Mouse (Mus musculus): ENCODE results near the gene Prrx2. TPM values are rescaled to one million over a fixed set of nuclear protein-coding genes. Genes with fewer than 3 reads are reported as not detected.

Prrx2 gene
- total and polyA plus RNA-seq, 2 experiments from 2014 or later, result 5.6 to 6.7 TPM

DNA sequence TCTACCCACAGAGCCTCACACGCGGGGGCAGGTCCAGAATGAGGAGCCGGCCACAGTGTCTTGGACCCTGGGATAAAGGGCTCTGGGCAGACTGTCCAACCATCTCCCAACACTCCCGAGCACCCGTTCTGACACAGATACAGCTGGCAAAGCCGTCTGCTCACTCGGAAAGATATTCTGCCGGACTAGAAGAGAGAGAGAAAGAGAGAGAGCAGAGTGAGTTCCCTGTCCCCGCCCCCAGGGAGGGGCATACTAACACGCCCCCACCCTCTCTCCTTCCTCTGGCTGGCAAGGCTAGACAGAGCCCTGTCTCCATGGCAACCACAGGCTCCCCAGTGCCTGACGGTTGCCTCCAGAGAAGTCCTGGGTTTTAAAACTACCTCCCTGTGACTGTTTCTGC is 38.4 kb upstream of the Prrx2 start:
- Histone ChIP-seq H3K4me3 (ENCODE audit: low read length) (0 out of 2 replicates have a peak overlapping the region, but pooled peaks have one; percentile 0), H3K4me2 (ENCODE audit: low read depth, low read length) (peak overlapping the region; percentile 45), H3K27ac (peak overlapping the region; percentile 69; the same call in 1 of the 2 replicates), H3K4me1 (ENCODE audit: insufficient read depth, low read length) (peaks cover 15% of the 10 kb centered on the region), H3K9me3 (ENCODE audit: low read length) (no peaks in the 10 kb centered on the region), H3K27me3 (ENCODE audit: insufficient read depth, low read length) (no peaks in the 10 kb centered on the region), H3K9ac (replicated peaks; ENCODE audit: low read length) (no peak overlapping the region), H3K36me3 (ENCODE audit: insufficient read depth, low read length) (no peaks in the 10 kb centered on the region)
- 3% methylated on average over 11 of the region's 11 CpGs for WGBS
- no peak for TF ChIP-seq CTCF (IDR thresholded peaks at IDR 0.05; ENCODE audit: low read depth)
- DNase-seq (ENCODE audit: low spot score) (peak; percentile 95), ATAC-seq (peak; percentile 84)

DNA sequence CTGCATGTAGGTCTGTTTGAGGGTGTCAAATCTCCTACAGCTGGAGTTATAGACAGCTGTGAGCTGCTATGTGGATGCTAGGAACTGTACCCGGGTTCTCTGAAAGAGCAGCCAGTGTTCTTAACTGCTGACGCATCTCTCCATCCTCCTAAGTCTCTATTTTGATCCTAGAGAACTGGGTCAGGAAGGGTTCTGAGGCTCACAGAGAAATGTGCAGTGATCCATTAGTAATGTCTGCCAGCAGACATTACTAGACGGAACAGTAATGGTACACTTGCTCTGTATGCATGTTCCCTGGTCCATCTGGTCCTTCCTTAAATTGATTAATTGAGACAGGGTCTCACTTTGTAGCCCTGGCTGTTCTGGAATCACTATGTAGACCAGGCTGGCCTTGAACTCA is 35.3 kb upstream of the Prrx2 start:
- H3K4me2 ChIP-seq (ENCODE audit: low read depth, low read length), result no peak overlapping the region
- peaks cover 19% of the 10 kb centered on the region for H3K4me1 ChIP-seq (ENCODE audit: insufficient read depth, low read length)
- 78% methylated on average over 3 of the region's 3 CpGs for WGBS
- H3K27ac ChIP-seq, result no peak overlapping the region
- H3K9me3 ChIP-seq (ENCODE audit: low read length), result no peaks in the 10 kb centered on the region
- 0 out of 2 replicates have a peak, but pooled peaks cover 6% of the 10 kb centered on the region for H3K27me3 ChIP-seq (ENCODE audit: insufficient read depth, low read length)
- no peak for TF ChIP-seq CTCF (IDR thresholded peaks at IDR 0.05; ENCODE audit: low read depth)
- H3K9ac ChIP-seq (replicated peaks; ENCODE audit: low read length), result no peak overlapping the region
- H3K4me3 ChIP-seq (ENCODE audit: low read length), result no peak overlapping the region
- ATAC-seq, result no peak
- H3K36me3 ChIP-seq (ENCODE audit: insufficient read depth, low read length), result no peaks in the 10 kb centered on the region
- DNase-seq (ENCODE audit: low spot score), result no peak

DNA sequence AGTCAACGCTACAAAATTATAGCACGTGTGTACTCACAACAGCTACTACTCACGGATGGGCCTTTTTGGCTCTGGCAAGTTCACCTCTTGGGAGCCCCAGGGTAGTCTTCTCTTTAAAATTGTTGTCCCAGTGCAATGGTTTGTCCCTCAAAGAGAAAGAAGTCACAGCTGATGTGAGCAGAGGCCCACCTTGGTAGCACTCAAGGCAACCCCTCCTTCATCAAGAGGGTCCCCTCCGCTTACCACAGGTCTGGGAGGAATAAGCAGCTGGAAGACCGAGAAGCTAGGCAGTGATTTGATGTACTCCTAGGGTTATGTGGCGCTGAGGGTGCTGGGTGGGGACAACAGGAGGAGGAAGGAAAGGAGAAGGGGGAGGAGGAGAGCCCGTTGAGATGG is 34.1 kb upstream of the Prrx2 start:
- TF ChIP-seq CTCF (IDR thresholded peaks at IDR 0.05; ENCODE audit: low read depth), result no peak
- 0 out of 2 replicates have a peak, but pooled peaks cover 6% of the 10 kb centered on the region for H3K27me3 ChIP-seq (ENCODE audit: insufficient read depth, low read length)
- 42% methylated on average over 7 of the region's 7 CpGs for WGBS
- H3K27ac ChIP-seq, result no peak overlapping the region
- H3K4me2 ChIP-seq (ENCODE audit: low read depth, low read length), result peak overlapping the region; percentile 76
- peak overlapping the region; percentile 50 for H3K9ac ChIP-seq (replicated peaks; ENCODE audit: low read length)
- H3K36me3 ChIP-seq (ENCODE audit: insufficient read depth, low read length), result no peaks in the 10 kb centered on the region
- peak overlapping the region; percentile 43 for H3K4me3 ChIP-seq (ENCODE audit: low read length)
- DNase-seq (ENCODE audit: low spot score) (no peak), ATAC-seq (no peak)
- H3K4me1 ChIP-seq (ENCODE audit: insufficient read depth, low read length), result peaks cover 19% of the 10 kb centered on the region
- H3K9me3 ChIP-seq (ENCODE audit: low read length), result no peaks in the 10 kb centered on the region

DNA sequence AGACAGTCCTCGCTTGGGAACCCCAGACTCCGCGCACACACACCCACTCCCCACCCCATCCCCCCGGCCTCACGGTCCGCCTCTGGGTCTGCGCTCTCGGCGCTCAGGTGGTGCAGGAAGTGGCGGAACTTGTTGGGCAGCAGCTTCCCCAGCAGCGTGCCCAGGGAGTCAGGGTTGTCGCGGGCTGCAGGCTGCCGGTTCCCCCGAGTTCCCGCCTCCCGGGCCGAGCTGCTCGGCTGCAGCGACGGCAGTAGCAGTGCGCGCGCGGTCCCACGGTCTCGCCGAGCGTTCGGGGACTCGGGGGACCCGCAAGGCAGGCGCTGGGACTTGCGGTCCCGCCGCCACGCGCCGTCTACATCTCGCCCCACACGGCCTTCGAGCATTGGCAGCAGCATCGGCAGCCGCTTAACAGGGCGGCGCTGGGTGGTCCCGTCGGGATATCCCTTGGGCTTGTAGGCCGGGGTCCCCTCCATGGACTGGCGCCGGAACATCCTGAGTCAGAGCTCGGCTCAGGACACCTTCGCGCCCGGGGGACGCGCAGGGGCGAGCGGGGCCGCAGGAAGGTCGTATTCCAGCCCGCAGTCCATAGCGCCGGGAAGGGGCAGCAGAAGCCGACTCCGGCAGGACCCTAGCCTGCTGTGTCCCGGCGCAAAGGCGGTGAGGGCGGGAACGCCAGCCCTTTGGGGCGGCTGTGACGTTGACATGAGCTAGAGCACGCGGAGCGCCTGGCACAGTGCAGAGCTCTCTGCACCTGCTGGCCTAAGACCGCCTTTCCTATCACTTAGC is 33.5 kb upstream of the Prrx2 start:
- peaks cover 13% of the 10 kb centered on the region for H3K4me1 ChIP-seq (ENCODE audit: insufficient read depth, low read length)
- DNase-seq (ENCODE audit: low spot score) (peak; percentile 55), ATAC-seq (peak; percentile 54; the same call in 1 of the 2 replicates)
- no peak for TF ChIP-seq CTCF (IDR thresholded peaks at IDR 0.05; ENCODE audit: low read depth)
- H3K4me2 ChIP-seq (ENCODE audit: low read depth, low read length), result peak overlapping the region; percentile 76
- H3K27me3 ChIP-seq (ENCODE audit: insufficient read depth, low read length), result 0 out of 2 replicates have a peak, but pooled peaks cover 6% of the 10 kb centered on the region
- under 1% methylated on average over 70 of the region's 77 CpGs for WGBS
- no peak overlapping the region for H3K27ac ChIP-seq
- peak overlapping the region; percentile 43 for H3K4me3 ChIP-seq (ENCODE audit: low read length)
- H3K9me3 ChIP-seq (ENCODE audit: low read length), result no peaks in the 10 kb centered on the region
- H3K36me3 ChIP-seq (ENCODE audit: insufficient read depth, low read length), result no peaks in the 10 kb centered on the region
- H3K9ac ChIP-seq (replicated peaks; ENCODE audit: low read length), result peak overlapping the region; percentile 50

DNA sequence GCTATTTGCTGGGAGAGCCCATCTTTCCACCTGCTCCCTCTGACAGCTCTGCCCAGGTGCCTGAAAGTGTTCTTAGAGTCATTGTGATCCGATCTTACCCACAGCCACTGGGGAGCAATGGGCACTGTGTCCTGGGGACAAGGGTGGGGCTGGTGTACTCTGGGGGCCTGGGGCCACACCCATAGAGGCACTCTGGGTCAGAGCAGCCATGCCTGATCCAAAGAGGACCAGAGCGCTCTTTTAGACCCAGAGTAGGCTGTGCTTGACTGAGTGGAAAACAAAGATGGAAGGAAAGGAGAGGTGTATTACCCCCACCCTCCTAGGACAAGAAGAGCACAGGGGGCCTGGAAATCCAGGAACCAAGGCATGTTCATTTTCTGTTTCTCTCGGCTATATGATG is 31.2 kb upstream of the Prrx2 start, which contains the start of gene 1700001O22Rik:
TSS of gene 1700001O22Rik (minus strand) at position 58 of the 400 bp plus-strand sequence.
- ATAC-seq (no peak), DNase-seq (ENCODE audit: low spot score) (no peak)
- WGBS, result 82% methylated on average over 3 of the region's 3 CpGs
- TF ChIP-seq CTCF (IDR thresholded peaks at IDR 0.05; ENCODE audit: low read depth), result no peak
- 0 out of 2 replicates have a peak, but pooled peaks cover 6% of the 10 kb centered on the region for H3K27me3 ChIP-seq (ENCODE audit: insufficient read depth, low read length)
- no peak within 1 kb of the TSS for H3K9ac ChIP-seq (replicated peaks; ENCODE audit: low read length)
- no peak within 1 kb of the TSS for H3K27ac ChIP-seq
- H3K36me3 ChIP-seq (ENCODE audit: insufficient read depth, low read length), result no peaks in the 10 kb centered on the region
- H3K4me2 ChIP-seq (ENCODE audit: low read depth, low read length), result no peak within 1 kb of the TSS
- H3K4me3 ChIP-seq (ENCODE audit: low read length), result no peak within 1 kb of the TSS
- peaks cover 9% of the 10 kb centered on the region for H3K4me1 ChIP-seq (ENCODE audit: insufficient read depth, low read length)
- no peaks in the 10 kb centered on the region for H3K9me3 ChIP-seq (ENCODE audit: low read length)

DNA sequence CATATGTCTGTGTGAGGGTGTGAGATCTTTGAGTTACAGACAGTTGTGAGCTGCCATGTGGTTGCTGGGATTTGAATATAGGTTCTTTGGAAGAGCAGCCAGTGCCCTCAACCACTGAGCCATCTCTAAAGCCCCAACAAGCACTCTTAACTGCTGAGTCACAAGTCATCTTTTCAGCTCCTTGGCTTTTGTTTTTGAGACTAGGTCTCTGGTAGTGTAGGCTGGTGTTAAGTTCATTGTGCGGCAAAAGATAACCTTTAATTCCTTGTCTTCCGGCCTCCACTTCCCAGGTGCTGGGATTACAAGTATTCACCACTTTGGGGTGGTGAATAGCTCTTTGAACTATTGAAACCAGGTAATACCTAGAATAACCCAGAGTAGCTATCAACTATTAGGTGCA is 28.8 kb upstream of the Prrx2 start:
- H3K4me1 ChIP-seq (ENCODE audit: insufficient read depth, low read length), result peaks cover 13% of the 10 kb centered on the region
- 93% methylated on average over 2 of the region's 2 CpGs for whole genome bisulfite sequencing
- H3K4me3 ChIP-seq (ENCODE audit: low read length), result no peak overlapping the region
- DNase-seq (ENCODE audit: low spot score) (no peak), ATAC-seq (no peak)
- no peak overlapping the region for H3K9ac ChIP-seq (replicated peaks; ENCODE audit: low read length)
- no peaks in the 10 kb centered on the region for H3K36me3 ChIP-seq (ENCODE audit: insufficient read depth, low read length)
- TF ChIP-seq CTCF (IDR thresholded peaks at IDR 0.05; ENCODE audit: low read depth), result no peak
- H3K27ac ChIP-seq, result no peak overlapping the region
- H3K4me2 ChIP-seq (ENCODE audit: low read depth, low read length), result no peak overlapping the region
- H3K27me3 ChIP-seq (ENCODE audit: insufficient read depth, low read length), result 0 out of 2 replicates have a peak, but pooled peaks cover 6% of the 10 kb centered on the region
- no peaks in the 10 kb centered on the region for H3K9me3 ChIP-seq (ENCODE audit: low read length)

Measured in hindbrain, postnatal 0 days (tissue).